Mouse (Mus musculus): Measurements from ENCODE around the gene Krtap13. TPM values are rescaled to one million over a fixed set of nuclear protein-coding genes. Genes with fewer than 3 reads are reported as not detected.

Gene Krtap13
- polyA plus RNA-seq, 1 experiment = not detected

Other genes starting within 250 kb of the Krtap13 start
- not detected in 2 replicates for gene Cldn17, start 244.7 kb downstream of the Krtap13 start, polyA plus RNA-seq (2012; ENCODE audit: insufficient read depth, insufficient read length, missing spikeins)
- gene Cldn8, start 188.5 kb downstream of the Krtap13 start, polyA plus RNA-seq (2012; ENCODE audit: insufficient read depth, insufficient read length, missing spikeins) = not detected in 2 replicates
- gene Krtap24-1, start 139.4 kb downstream of the Krtap13 start, polyA plus RNA-seq (2012; ENCODE audit: insufficient read depth, insufficient read length, missing spikeins) = not detected in 2 replicates
- gene 2310079G19Rik, start 124.0 kb downstream of the Krtap13 start, polyA plus RNA-seq (2012; ENCODE audit: insufficient read depth, insufficient read length, missing spikeins) = not detected in 2 replicates
- not detected in 2 replicates for gene Krtap26-1, start 103.8 kb downstream of the Krtap13 start, polyA plus RNA-seq (2012; ENCODE audit: insufficient read depth, insufficient read length, missing spikeins)
- gene Krtap27-1, start 80.0 kb downstream of the Krtap13 start, polyA plus RNA-seq (2012; ENCODE audit: insufficient read depth, insufficient read length, missing spikeins) = not detected in 2 replicates
- gene 2310061N02Rik, start 43.7 kb downstream of the Krtap13 start, polyA plus RNA-seq (2012; ENCODE audit: insufficient read depth, insufficient read length, missing spikeins) = not detected in 2 replicates
- gene Krtap13-1, start 22.8 kb downstream of the Krtap13 start, polyA plus RNA-seq (2012; ENCODE audit: insufficient read depth, insufficient read length, missing spikeins) = not detected in 2 replicates
- not detected in 2 replicates for gene 2310034C09Rik, start 7.2 kb upstream of the Krtap13 start, polyA plus RNA-seq (2012; ENCODE audit: insufficient read depth, insufficient read length, missing spikeins)
- not detected in 2 replicates for gene 2310057N15Rik, start 22.6 kb upstream of the Krtap13 start, polyA plus RNA-seq (2012; ENCODE audit: insufficient read depth, insufficient read length, missing spikeins)
- gene Gm5965, start 26.3 kb upstream of the Krtap13 start, polyA plus RNA-seq (2012; ENCODE audit: insufficient read depth, insufficient read length, missing spikeins) = not detected in 2 replicates
- not detected in 2 replicates for gene Gm20741, start 60.6 kb upstream of the Krtap13 start, polyA plus RNA-seq (2012; ENCODE audit: insufficient read depth, insufficient read length, missing spikeins)
- gene Krtap15, start 68.6 kb upstream of the Krtap13 start, polyA plus RNA-seq (2012; ENCODE audit: insufficient read depth, insufficient read length, missing spikeins) = not detected in 2 replicates
- not detected in 2 replicates for gene Krtap14, start 74.5 kb upstream of the Krtap13 start, polyA plus RNA-seq (2012; ENCODE audit: insufficient read depth, insufficient read length, missing spikeins)
- not detected in 2 replicates for gene Krtap19-1, start 117.8 kb upstream of the Krtap13 start, polyA plus RNA-seq (2012; ENCODE audit: insufficient read depth, insufficient read length, missing spikeins)
- gene Krtap19-2, start 122.6 kb upstream of the Krtap13 start, polyA plus RNA-seq (2012; ENCODE audit: insufficient read depth, insufficient read length, missing spikeins) = not detected in 2 replicates
- gene Krtap19-3, start 126.4 kb upstream of the Krtap13 start, polyA plus RNA-seq (2012; ENCODE audit: insufficient read depth, insufficient read length, missing spikeins) = not detected in 2 replicates
- gene Krtap19-4, start 133.5 kb upstream of the Krtap13 start, polyA plus RNA-seq (2012; ENCODE audit: insufficient read depth, insufficient read length, missing spikeins) = not detected in 2 replicates
- gene Krtap19-5, start 144.8 kb upstream of the Krtap13 start, polyA plus RNA-seq (2012; ENCODE audit: insufficient read depth, insufficient read length, missing spikeins) = not detected in 2 replicates
- not detected in 2 replicates for gene Krtap19-9b, start 180.6 kb upstream of the Krtap13 start, polyA plus RNA-seq (2012; ENCODE audit: insufficient read depth, insufficient read length, missing spikeins)
- gene Krtap16-3, start 211.2 kb upstream of the Krtap13 start, polyA plus RNA-seq (2012; ENCODE audit: insufficient read depth, insufficient read length, missing spikeins) = not detected in 2 replicates

Data from brown adipose tissue, adult 24 weeks (tissue).